Comparison of ENCODE assay signal across 8 mouse cellular contexts in the genomic region with DNA sequence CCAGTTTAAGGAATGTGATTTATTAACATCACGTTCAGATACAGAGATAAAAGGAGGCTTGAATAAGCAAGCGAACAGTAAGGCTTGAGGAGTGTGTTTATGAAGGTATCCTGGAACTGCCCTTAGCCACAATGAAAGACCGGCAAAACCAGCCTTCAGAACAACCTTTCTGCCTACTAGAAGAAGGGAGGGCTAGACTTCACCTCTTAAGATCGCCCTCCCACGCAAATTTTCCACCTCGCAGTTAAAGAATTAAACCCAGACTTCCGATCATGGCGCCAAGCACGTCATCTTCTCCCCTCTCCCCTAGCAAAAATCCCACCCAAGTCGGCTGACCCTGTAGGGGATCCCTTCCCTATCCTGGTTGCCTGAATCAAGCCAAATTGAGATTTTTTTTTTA. TPM values are rescaled to one million over a fixed set of nuclear protein-coding genes. Genes with fewer than 3 reads are reported as not detected.
DNase-seq lines count a peak whose midpoint lies in the region; ATAC-seq lines count a peak whose summit lies in the region.

No protein-coding gene starts in this region.

- peak overlapping the region; percentile 99 for H3K27ac ChIP-seq in heart, embryonic 15.5 days

- H3K4me3 ChIP-seq in heart, embryonic 15.5 days = peak overlapping the region; percentile 96

- H3K4me1 ChIP-seq in heart, embryonic 15.5 days (replicated peaks) = peaks cover 16% of the 10 kb centered on the region

- peak overlapping the region; percentile 70 for H3K4me2 ChIP-seq in heart, embryonic 15.5 days

- 7% methylated on average over 10 of the region's 10 CpGs for WGBS in heart, embryonic 15.5 days

- ATAC-seq in heart, embryonic 15.5 days (replicated peaks; ENCODE audit: insufficient number of reproducible peaks, insufficient read depth, low FRiP score, low read depth) = no peak

- H3K9ac ChIP-seq in heart, embryonic 15.5 days = peak overlapping the region; percentile 86

- no peaks in the 10 kb centered on the region for H3K9me3 ChIP-seq in heart, embryonic 15.5 days (replicated peaks)

- H3K27me3 ChIP-seq in heart, embryonic 15.5 days = no peaks in the 10 kb centered on the region

- DNase-seq in adrenal gland, adult 8-10 months = peak; percentile 14
- no peak for DNase-seq in adrenal gland, adult 2 months
- DNase-seq in CD4-positive, CD25-positive, alpha-beta regulatory T cell, adult 2 months (ENCODE audit: low read depth, low spot score) = peak; percentile 88
- peak; percentile 69 for DNase-seq in embryo, embryonic 10.5 days (ENCODE audit: low spot score)
- peak; percentile 26 for DNase-seq in kidney, postnatal 36 days
- DNase-seq in lung, postnatal 25 days (ENCODE audit: low spot score) = peak; percentile 40
- DNase-seq in spleen, postnatal 36 days (ENCODE audit: low spot score in 2 of 2) = peak; percentile 26 to 34

- H3K36me3 ChIP-seq in heart, embryonic 15.5 days = no peaks in the 10 kb centered on the region

RNA-seq across cellular contexts. Expression of a gene that starts 1.0 kb away (rescaled TPM):
- total RNA-seq in adrenal gland, adult 8-10 months (2022) = 10 to 100 TPM; 64.0 to 68.1 (median 66.2) TPM
- 10 to 100 TPM; 47.6 to 71.5 TPM for total RNA-seq in adrenal gland, adult 2 months (2021)
- polyA plus RNA-seq in adrenal gland, adult 2 months (2012; rRNA removed) = 4.2 and 7.3 TPM in 2 replicates
- 5.8 and 6.5 TPM in 2 replicates for polyA plus RNA-seq in heart, embryonic 15.5 days (2015; fragmentation: Nextera tagmentation; extraction: Ambion mirVana)
